Mouse (Mus musculus) gastrocnemius, postnatal 10 days (tissue): Measurements from ENCODE around the gene Castor2. TPM values are rescaled to one million over a fixed set of nuclear protein-coding genes. Genes with fewer than 3 reads are reported as not detected.

ENCODE experiments used
- DNase-seq: peaks from one replicate; pipeline ENCODE4 v3.0.0; 2021; ENCODE audit warnings: mixed read lengths
- total RNA-seq, 2 experiments: library from RNA; stranded (reverse); gene quantifications; 2 replicates each; pipeline ENCODE4 v1.2.3; 2021

Gene Castor2
- total RNA-seq, 2 experiments from 2014 or later = 63.2 to 63.5 TPM

GRCm38 (mm10) chr5:134101883-134102282 is 2.4 kb downstream of the Castor2 start:
- no peak for DNase-seq

- DNase-seq = no peak
These were observed 3.2 kb downstream of the Castor2 start for GRCm38 (mm10) chr5:134102720-134103119.

- no peak for DNase-seq
These were observed 6.3 kb downstream of the Castor2 start for GRCm38 (mm10) chr5:134105829-134106228.

- DNase-seq = no peak
These were observed 15.5 kb downstream of the Castor2 start for GRCm38 (mm10) chr5:134114981-134115380.

GRCm38 (mm10) chr5:134115639-134116259 is 16.2 kb downstream of the Castor2 start:
- no peak for DNase-seq

GRCm38 (mm10) chr5:134118798-134119407 is 19.4 kb downstream of the Castor2 start:
- DNase-seq = no peak

GRCm38 (mm10) chr5:134119481-134120120 is 20.1 kb downstream of the Castor2 start:
- peak; percentile 67 for DNase-seq

GRCm38 (mm10) chr5:134120135-134120534 is 20.6 kb downstream of the Castor2 start:
- DNase-seq = no peak

- no peak for DNase-seq
These were observed 21.8 kb downstream of the Castor2 start for GRCm38 (mm10) chr5:134121138-134121892.

GRCm38 (mm10) chr5:134121893-134122259 is 22.4 kb downstream of the Castor2 start:
- DNase-seq = no peak

- peak; percentile 25 for DNase-seq
These were observed 24.3 kb downstream of the Castor2 start for GRCm38 (mm10) chr5:134123846-134124245.

- no peak for DNase-seq
These were observed 26.7 kb downstream of the Castor2 start for GRCm38 (mm10) chr5:134126232-134126631.

- DNase-seq = no peak
These were observed 32.1 kb downstream of the Castor2 start for GRCm38 (mm10) chr5:134131586-134131985.

GRCm38 (mm10) chr5:134136022-134136421 is 36.5 kb downstream of the Castor2 start:
- DNase-seq = no peak

- DNase-seq = no peak
These were observed 38.4 kb downstream of the Castor2 start for GRCm38 (mm10) chr5:134137933-134138332.

- no peak for DNase-seq
These were observed 39.9 kb downstream of the Castor2 start for GRCm38 (mm10) chr5:134139429-134139828.

- DNase-seq = no peak
These were observed 41.7 kb downstream of the Castor2 start for GRCm38 (mm10) chr5:134141236-134141635.

- DNase-seq = no peak
These were observed 42.9 kb downstream of the Castor2 start for GRCm38 (mm10) chr5:134142381-134142780.

GRCm38 (mm10) chr5:134144986-134145385 is 45.5 kb downstream of the Castor2 start:
- DNase-seq = no peak

- no peak for DNase-seq
These were observed 47.8 kb downstream of the Castor2 start for GRCm38 (mm10) chr5:134147194-134147753.

- DNase-seq = peak; percentile 20
These were observed 48.6 kb downstream of the Castor2 start for GRCm38 (mm10) chr5:134148153-134148552.

GRCm38 (mm10) chr5:134151895-134152294 is 52.4 kb downstream of the Castor2 start:
- DNase-seq = no peak
